Mouse (Mus musculus) layer of hippocampus, adult 2 months (tissue): ENCODE data around the gene Gm9040. TPM values are rescaled to one million over a fixed set of nuclear protein-coding genes. Genes with fewer than 3 reads are reported as not detected.
"Not testable (repeated sequence)": the region's sequence is repeated elsewhere in the genome, so short reads cannot be mapped to it uniquely, and the experiment has no call there.

Source experiments
- DNase-seq, 2 experiments: peaks; one replicate each; pipeline ENCODE4 v3.0.0; 2022; ENCODE audit warnings: low spot score in 2 of 2
- H3K27ac ChIP-seq: fragments of 200-600 bp; 2 replicates; pipeline ENCODE4 v1.8.1; 2022
- H3K4me3 ChIP-seq: fragments of 200-600 bp; 2 replicates; pipeline ENCODE4 v1.8.1; 2022; ENCODE audit warnings: mild to moderate bottlenecking
- CTCF ChIP-seq: fragments of 200-600 bp; conservative IDR thresholded peaks from 2 replicates; pipeline ENCODE4 v1.8.1; 2022; ENCODE audit warnings: antibody characterized with exemption, mild to moderate bottlenecking, moderate library complexity
- long read RNA-seq, 2 experiments: library from polyadenylated mRNA; stranded (forward); transcript quantifications; one replicate each; pipeline ENCODE4 v2.0.0; 2021; ENCODE audit warnings: borderline mapping rate in 2 of 2
- total RNA-seq, 2 experiments: library from RNA; stranded (reverse); gene quantifications; 2 replicates each; pipeline ENCODE4 v1.2.3; 2021

The Gm9040 gene
- total RNA-seq = not detected
- long read RNA-seq, experiment 1 = 0 reads
- long read RNA-seq, experiment 2 = 0 reads

GRCm38 (mm10) chr10:118326869-118327268 is at the start of gene Gm9040:
Gm9040 (minus strand) TSS chr10:118326969.
- H3K4me3 ChIP-seq = not testable (repeated sequence)

GRCm38 (mm10) chr10:118370443-118370842 is 43.7 kb upstream of the Gm9040 start:
- Histone ChIP-seq H3K4me3 (no peak overlapping the region), H3K27ac (no peak overlapping the region)
- DNase-seq = peak; percentile 85 to 86
- TF ChIP-seq CTCF = peak; percentile 98

More at GRCm38 (mm10) chr10:118326869-118327268, at the start of gene Gm9040:
- not testable (repeated sequence) for DNase-seq, H3K27ac ChIP-seq

GRCm38 (mm10) chr10:118369518-118369917 is 42.7 kb upstream of the Gm9040 start:
- no peak for TF ChIP-seq CTCF
- Histone ChIP-seq H3K4me3 (no peak overlapping the region), H3K27ac (no peak overlapping the region)
- DNase-seq = no peak

GRCm38 (mm10) chr10:118354005-118354404 is 27.2 kb upstream of the Gm9040 start, which contains the start of gene Gm9049:
Gm9049 (minus strand) TSS chr10:118354105.
- not testable (repeated sequence) for DNase-seq, H3K4me3 ChIP-seq

GRCm38 (mm10) chr10:118348579-118348978 is 21.8 kb upstream of the Gm9040 start, which contains the start of gene Gm9048:
Gm9048 (minus strand) TSS chr10:118348679.
- H3K4me3 ChIP-seq, DNase-seq, H3K27ac ChIP-seq: not testable (repeated sequence)

More at GRCm38 (mm10) chr10:118354005-118354404, 27.2 kb upstream of the Gm9040 start, which contains the start of gene Gm9049:
- H3K27ac ChIP-seq = not testable (repeated sequence)

GRCm38 (mm10) chr10:118343155-118343554 is 16.4 kb upstream of the Gm9040 start, which contains the start of gene Gm9046:
Gm9046 (minus strand) TSS chr10:118343255.
- DNase-seq, H3K4me3 ChIP-seq, H3K27ac ChIP-seq: not testable (repeated sequence)

- not testable (repeated sequence) for DNase-seq, H3K4me3 ChIP-seq, H3K27ac ChIP-seq
Observed at GRCm38 (mm10) chr10:118337731-118338130, 11.0 kb upstream of the Gm9040 start, which contains the start of gene Gm9045. Gm9045 (minus strand) TSS chr10:118337831.

GRCm38 (mm10) chr10:118332308-118332707 is 5.5 kb upstream of the Gm9040 start, which contains the start of gene Gm9044:
Gm9044 (minus strand) TSS chr10:118332408.
- not testable (repeated sequence) for DNase-seq, H3K27ac ChIP-seq, H3K4me3 ChIP-seq

GRCm38 (mm10) chr10:118319024-118319423 is 7.7 kb downstream of the Gm9040 start:
- DNase-seq = no peak
- no peak overlapping the region for H3K4me3 ChIP-seq
- no peak overlapping the region for H3K27ac ChIP-seq
- TF ChIP-seq CTCF = no peak

- H3K4me3 ChIP-seq, H3K27ac ChIP-seq, DNase-seq: not testable (repeated sequence)
Observed at GRCm38 (mm10) chr10:118302133-118302532, 24.6 kb downstream of the Gm9040 start.

GRCm38 (mm10) chr10:118294938-118295337 is 31.8 kb downstream of the Gm9040 start, which contains the start of gene Iltifb:
Iltifb (minus strand) TSS chr10:118295038.
- H3K4me3 ChIP-seq = no peak within 1 kb of the TSS
- no peak within 1 kb of the TSS for H3K27ac ChIP-seq
- TF ChIP-seq CTCF = no peak
- DNase-seq = no peak

GRCm38 (mm10) chr10:118283016-118283415 is 43.8 kb downstream of the Gm9040 start:
- not testable (repeated sequence) for H3K4me3 ChIP-seq, DNase-seq, H3K27ac ChIP-seq

- not testable (repeated sequence) for H3K27ac ChIP-seq, DNase-seq, H3K4me3 ChIP-seq
Observed at GRCm38 (mm10) chr10:118282565-118282964, 44.2 kb downstream of the Gm9040 start.

GRCm38 (mm10) chr10:118278069-118278468 is 48.7 kb downstream of the Gm9040 start:
- not testable (repeated sequence) for DNase-seq

More at GRCm38 (mm10) chr10:118278069-118278468, 48.7 kb downstream of the Gm9040 start:
- not testable (repeated sequence) for H3K4me3 ChIP-seq, H3K27ac ChIP-seq

Other genes starting within 250 kb of the Gm9040 start
- 10 to 100 TPM in 1 of 2 experiments, 1 to 10 TPM in 1; 9.5 to 10.5 TPM for gene Mdm1, start 185.2 kb downstream of the Gm9040 start, total RNA-seq
- not detected for gene Il22, start 122.0 kb downstream of the Gm9040 start, total RNA-seq
- gene Gm32717, start 86.2 kb downstream of the Gm9040 start, total RNA-seq = under 1 TPM; 0.69 to 0.92 TPM
- under 1 TPM; 0.69 to 0.92 TPM for gene Gm32802, start 68.3 kb downstream of the Gm9040 start, total RNA-seq
- not detected for gene Iltifb, start 31.9 kb downstream of the Gm9040 start, total RNA-seq
- not detected for gene Gm9044, start 5.4 kb upstream of the Gm9040 start, total RNA-seq
- gene Gm9045, start 10.9 kb upstream of the Gm9040 start, total RNA-seq = not detected
- gene Gm9046, start 16.3 kb upstream of the Gm9040 start, total RNA-seq = not detected
- gene Gm9048, start 21.7 kb upstream of the Gm9040 start, total RNA-seq = not detected
- gene Gm9049, start 27.1 kb upstream of the Gm9040 start, total RNA-seq = not detected
- not detected for gene Ifng, start 114.1 kb upstream of the Gm9040 start, total RNA-seq